Mouse (Mus musculus): Measurements from ENCODE around the gene Nat8. TPM values are rescaled to one million over a fixed set of nuclear protein-coding genes. Genes with fewer than 3 reads are reported as not detected.
"Not testable (repeated sequence)": the region's sequence is repeated elsewhere in the genome, so short reads cannot be mapped to it uniquely, and the experiment has no call there.

Nat8 gene
- polyA plus RNA-seq, 1 experiment from 2014 or later, result 0.13 TPM

DNA sequence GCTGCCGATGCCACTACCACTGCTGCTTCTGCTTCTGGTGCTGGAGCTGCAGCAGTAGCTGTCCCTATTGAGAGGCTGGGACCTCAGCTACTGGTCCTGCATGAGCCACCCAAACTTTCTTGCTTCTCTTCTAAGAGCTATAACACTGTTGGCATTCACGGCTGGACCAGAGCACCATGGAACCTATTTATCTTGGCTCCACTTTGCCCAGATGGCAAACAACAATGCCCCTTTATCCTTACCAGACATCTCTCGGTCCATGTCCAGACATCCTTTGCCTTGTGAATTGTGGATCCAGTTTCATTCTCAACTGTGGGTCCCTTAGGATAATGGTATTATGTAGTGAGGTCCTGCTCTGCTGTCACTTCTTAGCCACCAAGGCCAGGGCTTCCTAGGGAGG, 29.4 kb upstream of the Nat8 start:
- H3K4me2 ChIP-seq (ENCODE audit: low read depth, low read length), result no peak overlapping the region
- H3K27me3 ChIP-seq (ENCODE audit: control insufficient read depth, insufficient read depth, low read length), result no peaks in the 10 kb centered on the region
- no peak overlapping the region for H3K27ac ChIP-seq (ENCODE audit: low read length)
- H3K9ac ChIP-seq (ENCODE audit: low read length), result no peak overlapping the region
- H3K4me1 ChIP-seq (ENCODE audit: control insufficient read depth, insufficient read depth, low read length), result no peaks in the 10 kb centered on the region
- H3K4me3 ChIP-seq (ENCODE audit: low read length), result no peak overlapping the region
- WGBS, result 83% methylated on average over 3 of the region's 3 CpGs
- no peaks in the 10 kb centered on the region for H3K36me3 ChIP-seq (ENCODE audit: control insufficient read depth, insufficient read depth)
- ATAC-seq (replicated peaks; ENCODE audit: extremely low read depth, insufficient read depth, low FRiP score), result no peak
- H3K9me3 ChIP-seq (replicated peaks; ENCODE audit: control insufficient read depth, low read length), result no peaks in the 10 kb centered on the region

DNA sequence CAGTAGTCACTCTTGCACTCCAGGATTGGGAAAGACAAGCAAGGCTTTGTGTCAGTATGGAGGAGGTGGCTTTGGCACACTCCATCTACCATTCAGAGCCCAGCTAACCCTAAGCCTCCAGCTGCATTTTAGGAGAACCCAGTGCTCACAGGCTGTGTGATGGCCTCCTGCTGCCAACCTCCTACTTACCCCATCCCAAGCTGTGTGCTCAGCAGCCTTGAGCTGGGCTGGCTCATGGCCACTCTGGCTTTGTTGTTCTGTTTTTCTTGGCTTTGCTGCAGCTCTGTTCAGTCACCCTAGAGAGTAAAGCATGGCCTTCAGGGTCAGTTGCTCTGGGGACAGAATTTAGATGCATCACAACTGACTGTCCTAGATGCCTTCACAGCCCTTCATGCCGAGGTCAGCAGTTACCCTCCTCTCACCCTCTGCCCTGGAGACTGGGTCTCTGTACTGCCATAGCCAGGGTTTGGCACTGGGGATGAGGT, 24.4 kb upstream of the Nat8 start:
- Histone ChIP-seq H3K9ac (ENCODE audit: low read length) (no peak overlapping the region), H3K27me3 (ENCODE audit: control insufficient read depth, insufficient read depth, low read length) (no peaks in the 10 kb centered on the region), H3K9me3 (replicated peaks; ENCODE audit: control insufficient read depth, low read length) (no peaks in the 10 kb centered on the region), H3K4me2 (ENCODE audit: low read depth, low read length) (no peak overlapping the region), H3K27ac (ENCODE audit: low read length) (no peak overlapping the region), H3K4me3 (ENCODE audit: low read length) (no peak overlapping the region), H3K36me3 (ENCODE audit: control insufficient read depth, insufficient read depth) (no peaks in the 10 kb centered on the region), H3K4me1 (ENCODE audit: control insufficient read depth, insufficient read depth, low read length) (no peaks in the 10 kb centered on the region)
- WGBS, result 62% methylated on average over 1 of the region's 1 CpGs
- no peak for ATAC-seq (replicated peaks; ENCODE audit: extremely low read depth, insufficient read depth, low FRiP score)

DNA sequence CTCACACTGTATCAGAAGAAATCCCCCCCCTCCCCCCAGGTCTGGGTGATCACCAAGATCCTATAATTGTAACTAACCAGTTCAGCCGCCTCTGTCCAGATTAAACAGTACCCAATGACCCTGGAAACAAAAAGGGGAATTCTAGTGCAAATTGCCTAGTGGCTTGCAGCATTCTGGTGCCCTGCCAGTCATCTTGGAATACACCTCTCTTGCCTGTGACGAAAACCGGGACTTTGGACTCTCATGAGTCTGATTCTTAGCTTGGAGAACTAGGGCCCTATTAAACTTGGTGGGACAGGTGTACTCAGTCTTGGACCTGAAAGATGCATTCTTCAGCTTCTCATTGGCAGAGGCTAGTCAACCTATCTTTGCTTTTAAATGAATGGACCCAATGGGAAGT, 21.6 kb upstream of the Nat8 start:
- Histone ChIP-seq H3K9me3 (replicated peaks; ENCODE audit: control insufficient read depth, low read length) (no peaks in the 10 kb centered on the region), H3K27me3 (ENCODE audit: control insufficient read depth, insufficient read depth, low read length) (no peaks in the 10 kb centered on the region), H3K4me3 (ENCODE audit: low read length) (no peak overlapping the region), H3K4me1 (ENCODE audit: control insufficient read depth, insufficient read depth, low read length) (no peaks in the 10 kb centered on the region), H3K36me3 (ENCODE audit: control insufficient read depth, insufficient read depth) (no peaks in the 10 kb centered on the region), H3K9ac (ENCODE audit: low read length) (no peak overlapping the region), H3K27ac (ENCODE audit: low read length) (no peak overlapping the region), H3K4me2 (ENCODE audit: low read depth, low read length) (no peak overlapping the region)
- ATAC-seq (replicated peaks; ENCODE audit: extremely low read depth, insufficient read depth, low FRiP score), result no peak
- WGBS, result 77% methylated on average over 3 of the region's 3 CpGs

DNA sequence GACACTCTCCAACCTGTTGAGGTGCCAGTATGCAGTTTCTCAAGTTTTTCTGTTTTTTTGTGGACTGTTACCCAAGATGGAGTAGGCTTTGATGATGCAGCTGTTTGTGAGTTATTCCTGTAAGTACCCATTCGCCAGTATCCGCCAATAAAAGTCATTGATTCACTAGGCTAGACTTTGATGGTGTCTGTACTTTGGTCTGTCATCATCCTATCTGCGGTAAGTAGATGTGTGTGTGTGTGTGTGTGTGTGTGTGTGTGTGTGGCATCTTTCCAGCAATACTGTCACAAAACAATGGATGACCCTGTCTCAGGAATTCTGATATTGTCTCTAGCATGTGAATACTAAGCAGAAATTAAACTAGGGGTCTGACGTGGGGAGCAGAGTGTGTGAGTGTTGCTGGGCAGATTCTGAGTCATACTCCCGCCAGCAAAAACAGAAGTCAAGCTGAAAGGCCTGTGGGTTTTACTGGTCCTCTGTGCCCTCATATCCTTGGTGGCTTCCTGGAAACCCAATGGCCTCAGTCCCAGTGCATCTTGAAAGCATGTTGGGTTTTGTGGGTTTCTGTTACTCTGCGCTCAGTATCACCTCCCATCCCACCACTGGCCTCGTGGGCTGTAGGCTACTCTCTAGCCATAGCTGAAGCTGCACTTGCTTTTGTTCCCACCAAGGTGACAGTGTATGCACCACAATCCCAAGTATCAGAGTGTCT, 19.3 kb upstream of the Nat8 start:
- no peak overlapping the region for H3K9ac ChIP-seq (ENCODE audit: low read length)
- no peaks in the 10 kb centered on the region for H3K9me3 ChIP-seq (replicated peaks; ENCODE audit: control insufficient read depth, low read length)
- WGBS, result 77% methylated on average over 7 of the region's 7 CpGs
- no peaks in the 10 kb centered on the region for H3K27me3 ChIP-seq (ENCODE audit: control insufficient read depth, insufficient read depth, low read length)
- H3K4me1 ChIP-seq (ENCODE audit: control insufficient read depth, insufficient read depth, low read length), result no peaks in the 10 kb centered on the region
- H3K36me3 ChIP-seq (ENCODE audit: control insufficient read depth, insufficient read depth), result no peaks in the 10 kb centered on the region
- H3K27ac ChIP-seq (ENCODE audit: low read length), result no peak overlapping the region
- no peak overlapping the region for H3K4me2 ChIP-seq (ENCODE audit: low read depth, low read length)
- H3K4me3 ChIP-seq (ENCODE audit: low read length), result no peak overlapping the region
- no peak for ATAC-seq (replicated peaks; ENCODE audit: extremely low read depth, insufficient read depth, low FRiP score)

DNA sequence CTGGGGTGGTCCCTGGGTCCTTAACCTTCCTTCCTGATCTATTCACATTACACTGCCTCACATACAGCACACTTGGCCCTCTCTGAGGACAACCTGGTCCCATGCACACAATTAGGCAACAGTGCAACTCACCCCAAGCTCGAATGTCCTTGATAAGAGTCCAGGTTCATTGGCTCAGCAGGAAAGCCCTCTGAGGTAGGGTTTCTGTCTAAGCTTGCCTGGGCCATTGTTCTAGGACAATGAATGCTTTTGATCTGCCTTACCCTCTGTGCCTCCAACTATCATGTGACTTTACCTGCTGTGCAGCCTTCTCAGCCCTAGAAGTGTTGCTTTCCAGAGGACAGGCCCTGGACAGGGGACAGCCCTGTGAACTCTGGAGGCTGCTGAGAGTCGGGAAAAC, 17.4 kb upstream of the Nat8 start:
- no peak overlapping the region for H3K4me3 ChIP-seq (ENCODE audit: low read length)
- H3K36me3 ChIP-seq (ENCODE audit: control insufficient read depth, insufficient read depth), result no peaks in the 10 kb centered on the region
- no peak for ATAC-seq (replicated peaks; ENCODE audit: extremely low read depth, insufficient read depth, low FRiP score)
- no peaks in the 10 kb centered on the region for H3K27me3 ChIP-seq (ENCODE audit: control insufficient read depth, insufficient read depth, low read length)
- no peak overlapping the region for H3K9ac ChIP-seq (ENCODE audit: low read length)
- H3K27ac ChIP-seq (ENCODE audit: low read length), result no peak overlapping the region
- H3K4me2 ChIP-seq (ENCODE audit: low read depth, low read length), result no peak overlapping the region
- H3K9me3 ChIP-seq (replicated peaks; ENCODE audit: control insufficient read depth, low read length), result no peaks in the 10 kb centered on the region
- H3K4me1 ChIP-seq (ENCODE audit: control insufficient read depth, insufficient read depth, low read length), result no peaks in the 10 kb centered on the region
- 33% methylated on average over 2 of the region's 2 CpGs for WGBS

DNA sequence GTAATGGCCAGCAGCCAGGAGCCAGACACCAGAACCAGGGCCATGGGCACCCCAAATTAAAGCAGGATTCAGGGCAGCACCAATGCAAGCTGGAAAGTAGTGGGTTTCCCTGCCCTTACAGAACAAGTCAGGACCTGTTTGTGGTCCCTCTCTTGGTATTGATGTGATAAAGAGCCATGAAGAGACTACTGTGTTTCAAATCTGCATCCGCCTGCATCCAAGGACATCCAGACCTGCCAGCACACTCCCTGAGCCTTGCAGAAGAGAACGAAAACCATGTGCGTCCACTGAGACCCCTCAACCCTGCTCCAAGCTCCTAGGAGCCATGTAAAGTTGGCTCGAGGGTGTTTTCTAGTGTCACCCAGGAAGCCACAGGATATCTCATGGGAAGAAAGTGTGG, 16.3 kb upstream of the Nat8 start:
- Histone ChIP-seq H3K4me2 (ENCODE audit: low read depth, low read length) (no peak overlapping the region), H3K4me1 (ENCODE audit: control insufficient read depth, insufficient read depth, low read length) (no peaks in the 10 kb centered on the region), H3K27ac (ENCODE audit: low read length) (no peak overlapping the region), H3K9me3 (replicated peaks; ENCODE audit: control insufficient read depth, low read length) (no peaks in the 10 kb centered on the region), H3K9ac (ENCODE audit: low read length) (no peak overlapping the region), H3K4me3 (ENCODE audit: low read length) (no peak overlapping the region), H3K27me3 (ENCODE audit: control insufficient read depth, insufficient read depth, low read length) (no peaks in the 10 kb centered on the region), H3K36me3 (ENCODE audit: control insufficient read depth, insufficient read depth) (no peaks in the 10 kb centered on the region)
- WGBS, result 87% methylated on average over 4 of the region's 4 CpGs
- ATAC-seq (replicated peaks; ENCODE audit: extremely low read depth, insufficient read depth, low FRiP score), result no peak

DNA sequence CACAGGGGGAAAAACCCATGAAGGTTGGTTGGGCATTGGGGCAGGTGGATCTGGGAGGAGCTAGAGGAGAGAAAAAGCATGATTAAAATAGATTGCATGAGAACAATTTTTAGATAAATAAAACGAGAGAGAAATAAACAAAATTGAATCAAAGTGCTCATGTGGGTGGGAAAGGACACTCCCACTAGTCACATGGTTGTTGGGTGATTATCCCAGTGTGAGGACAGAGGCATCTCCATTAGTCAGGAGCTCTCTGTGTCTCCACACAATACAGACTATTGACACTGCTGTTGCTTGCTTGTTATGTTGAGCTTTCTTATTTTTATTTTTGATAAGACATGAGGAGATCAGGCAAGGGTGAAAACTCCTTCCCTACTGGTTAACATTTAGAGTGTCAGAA, 15.0 kb upstream of the Nat8 start:
- no peak overlapping the region for H3K27ac ChIP-seq (ENCODE audit: low read length)
- no peaks in the 10 kb centered on the region for H3K27me3 ChIP-seq (ENCODE audit: control insufficient read depth, insufficient read depth, low read length)
- no peaks in the 10 kb centered on the region for H3K4me1 ChIP-seq (ENCODE audit: control insufficient read depth, insufficient read depth, low read length)
- 53% methylated on average over 1 of the region's 1 CpGs for WGBS
- no peaks in the 10 kb centered on the region for H3K9me3 ChIP-seq (replicated peaks; ENCODE audit: control insufficient read depth, low read length)
- no peak for ATAC-seq (replicated peaks; ENCODE audit: extremely low read depth, insufficient read depth, low FRiP score)
- H3K4me2 ChIP-seq (ENCODE audit: low read depth, low read length), result no peak overlapping the region
- no peak overlapping the region for H3K9ac ChIP-seq (ENCODE audit: low read length)
- no peak overlapping the region for H3K4me3 ChIP-seq (ENCODE audit: low read length)
- H3K36me3 ChIP-seq (ENCODE audit: control insufficient read depth, insufficient read depth), result no peaks in the 10 kb centered on the region

DNA sequence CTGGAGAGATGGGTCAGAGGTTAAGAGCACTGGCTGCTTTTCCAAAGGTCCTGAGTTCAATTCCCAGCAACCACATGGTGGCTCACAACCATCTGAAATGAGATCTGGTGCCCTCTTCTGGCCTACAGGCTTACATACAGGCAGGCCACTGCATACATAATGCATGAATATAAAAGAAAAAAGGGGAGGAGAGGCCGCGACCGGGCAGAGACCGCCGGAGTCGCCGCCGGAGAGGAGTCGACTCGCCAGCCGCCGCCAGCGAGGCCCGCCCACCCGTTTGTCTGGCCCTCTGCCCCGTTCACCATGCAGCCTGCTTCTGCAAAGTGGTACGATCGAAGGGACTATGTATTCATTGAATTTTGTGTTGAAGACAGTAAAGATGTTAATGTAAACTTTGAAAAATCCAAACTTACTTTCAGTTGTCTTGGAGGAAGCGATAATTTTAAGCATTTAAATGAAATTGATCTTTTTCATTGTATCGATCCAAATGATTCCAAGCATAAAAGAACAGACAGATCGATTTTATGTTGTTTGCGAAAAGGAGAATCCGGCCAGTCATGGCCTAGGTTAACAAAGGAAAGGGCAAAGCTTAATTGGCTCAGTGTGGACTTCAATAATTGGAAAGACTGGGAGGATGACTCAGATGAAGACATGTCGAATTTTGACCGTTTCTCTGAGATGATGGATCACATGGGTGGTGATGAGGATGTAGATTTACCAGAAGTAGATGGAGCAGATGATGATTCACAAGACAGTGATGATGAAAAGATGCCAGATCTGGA, 12.0 kb upstream of the Nat8 start:
- not testable (repeated sequence) for H3K4me2 ChIP-seq (ENCODE audit: low read depth, low read length); H3K9ac ChIP-seq (ENCODE audit: low read length); ATAC-seq (replicated peaks; ENCODE audit: extremely low read depth, insufficient read depth, low FRiP score); H3K4me1 ChIP-seq (ENCODE audit: control insufficient read depth, insufficient read depth, low read length); H3K4me3 ChIP-seq (ENCODE audit: low read length); H3K36me3 ChIP-seq (ENCODE audit: control insufficient read depth, insufficient read depth); H3K27me3 ChIP-seq (ENCODE audit: control insufficient read depth, insufficient read depth, low read length); H3K9me3 ChIP-seq (replicated peaks; ENCODE audit: control insufficient read depth, low read length); H3K27ac ChIP-seq (ENCODE audit: low read length)
- 72% methylated on average over 25 of the region's 25 CpGs for WGBS

DNA sequence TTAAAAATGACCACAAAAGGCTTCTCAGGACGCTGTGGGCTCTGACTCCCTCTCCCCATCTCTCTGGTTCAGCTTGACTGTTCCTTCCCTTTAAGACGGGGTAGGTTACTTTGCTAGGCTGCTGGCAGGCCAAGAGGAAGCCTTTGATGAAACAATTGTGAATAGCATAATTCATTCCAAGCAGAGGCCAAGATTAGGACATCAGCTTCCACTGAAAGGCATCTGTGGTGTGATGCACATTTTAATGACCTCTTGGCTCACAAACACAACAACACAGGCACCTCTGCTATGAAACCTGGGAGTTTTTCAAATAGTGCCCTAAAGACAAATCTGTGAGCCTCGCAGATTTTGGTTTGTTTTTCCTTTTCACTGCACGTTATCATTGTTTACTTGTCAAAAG, 8.1 kb upstream of the Nat8 start:
- H3K27me3 ChIP-seq (ENCODE audit: control insufficient read depth, insufficient read depth, low read length), result no peaks in the 10 kb centered on the region
- H3K4me3 ChIP-seq (ENCODE audit: low read length), result no peak overlapping the region
- no peak for ATAC-seq (replicated peaks; ENCODE audit: extremely low read depth, insufficient read depth, low FRiP score)
- 57% methylated on average over 4 of the region's 4 CpGs for WGBS
- H3K36me3 ChIP-seq (ENCODE audit: control insufficient read depth, insufficient read depth), result no peaks in the 10 kb centered on the region
- H3K9me3 ChIP-seq (replicated peaks; ENCODE audit: control insufficient read depth, low read length), result no peaks in the 10 kb centered on the region
- H3K27ac ChIP-seq (ENCODE audit: low read length), result no peak overlapping the region
- no peaks in the 10 kb centered on the region for H3K4me1 ChIP-seq (ENCODE audit: control insufficient read depth, insufficient read depth, low read length)
- no peak overlapping the region for H3K4me2 ChIP-seq (ENCODE audit: low read depth, low read length)
- H3K9ac ChIP-seq (ENCODE audit: low read length), result no peak overlapping the region

Measured in heart, embryonic 16.5 days (tissue).